22 mouse cellular contexts compared by ENCODE assay signal in the genomic region with DNA sequence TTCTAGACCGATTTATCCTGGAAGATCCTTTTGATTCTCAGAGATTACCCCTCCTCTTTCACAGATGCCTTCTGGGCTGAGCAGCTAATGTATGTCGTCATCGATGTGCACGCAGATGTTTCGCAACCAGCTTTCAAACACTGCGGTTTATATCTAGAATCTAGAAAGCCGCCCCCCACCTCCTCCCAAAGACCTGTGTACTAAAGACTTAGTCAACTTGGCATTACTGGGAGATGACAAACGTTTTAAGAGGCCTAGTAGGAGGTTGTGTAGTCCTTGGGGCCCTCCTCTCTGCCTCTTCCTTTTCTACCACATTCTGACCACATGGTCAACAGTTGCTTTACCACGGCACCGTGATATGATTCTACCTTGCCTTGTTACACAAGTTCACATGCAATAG. TPM values are rescaled to one million over a fixed set of nuclear protein-coding genes. Genes with fewer than 3 reads are reported as not detected.
DNase-seq lines count a peak whose midpoint lies in the region; ATAC-seq and TF ChIP-seq lines count a peak whose summit lies in the region.
"Had no signal": no experiment of that assay in that cellular context is flagged by ENCODE, and none has a peak within 500 bp of the region (broad histone marks: within the 10 kb centered on the region; RNA-seq: fewer than 3 reads in every experiment).

No protein-coding gene starts in this region.

- peaks cover 4% of the 10 kb centered on the region; the same call in 1 of the 2 replicates for H3K4me1 ChIP-seq in embryonic facial prominence, embryonic 14.5 days (ENCODE audit: control insufficient read depth, insufficient read depth, low read length)
- H3K4me1 ChIP-seq in embryonic facial prominence, embryonic 10.5 days = peaks cover 14% of the 10 kb centered on the region
- no peaks in the 10 kb centered on the region for H3K4me1 ChIP-seq in midbrain, embryonic 15.5 days
- no peaks in the 10 kb centered on the region for H3K4me1 ChIP-seq in hindbrain, postnatal 0 days (ENCODE audit: insufficient read depth, low read length)

- no peak for TF ChIP-seq CTCF in hindbrain, postnatal 0 days (IDR thresholded peaks at IDR 0.05; ENCODE audit: low read depth)

- peak; percentile 30 for DNase-seq in embryonic facial prominence, embryonic 14.5 days (ENCODE audit: low spot score)
- no peak for DNase-seq in embryonic facial prominence, embryonic 10.5 days (ENCODE audit: low spot score)
- peak; percentile 43 for DNase-seq in lung, postnatal 36 days
- no peak for DNase-seq in lung, postnatal 10 days
- no peak for DNase-seq in hindbrain, postnatal 0 days (ENCODE audit: low spot score)
- DNase-seq: adrenal gland, postnatal 10 days; cerebellum, adult 18-20 months; gastrocnemius, postnatal 25 days; kidney, adult 11 months; kidney, postnatal 10 days; spleen, adult 18-20 months had no signal

- no peak overlapping the region for H3K27ac ChIP-seq in embryonic facial prominence, embryonic 14.5 days (replicated peaks; ENCODE audit: low read depth, low read length)
- no peak overlapping the region for H3K27ac ChIP-seq in embryonic facial prominence, embryonic 10.5 days (replicated peaks)
- no peak overlapping the region for H3K27ac ChIP-seq in midbrain, embryonic 15.5 days
- H3K27ac ChIP-seq in hindbrain, postnatal 0 days = no peak overlapping the region
- H3K27ac ChIP-seq: embryonic facial prominence, embryonic 12.5 days; hindbrain, embryonic 15.5 days; layer of hippocampus, adult 2 months; limb, embryonic 10.5 days; liver, embryonic 15.5 days; neural tube, embryonic 13.5 days had no signal

- 83% methylated on average over 10 of the region's 10 CpGs for WGBS in embryonic facial prominence, embryonic 14.5 days
- WGBS in embryonic facial prominence, embryonic 10.5 days = 88% methylated on average over 10 of the region's 10 CpGs
- WGBS in midbrain, embryonic 15.5 days = 90% methylated on average over 10 of the region's 10 CpGs
- 84% methylated on average over 10 of the region's 10 CpGs for WGBS in hindbrain, postnatal 0 days

- no peaks in the 10 kb centered on the region for H3K36me3 ChIP-seq in embryonic facial prominence, embryonic 14.5 days (ENCODE audit: control insufficient read depth, insufficient read depth, low read length)
- no peaks in the 10 kb centered on the region for H3K36me3 ChIP-seq in embryonic facial prominence, embryonic 10.5 days (replicated peaks)
- H3K36me3 ChIP-seq in midbrain, embryonic 15.5 days (replicated peaks) = no peaks in the 10 kb centered on the region
- H3K36me3 ChIP-seq in hindbrain, postnatal 0 days (ENCODE audit: insufficient read depth, low read length) = no peaks in the 10 kb centered on the region
- H3K36me3 ChIP-seq: embryonic facial prominence, embryonic 12.5 days; hindbrain, embryonic 15.5 days; limb, embryonic 10.5 days; liver, embryonic 15.5 days; neural tube, embryonic 13.5 days had no signal

- H3K4me2 ChIP-seq in embryonic facial prominence, embryonic 14.5 days (ENCODE audit: low read depth, low read length) = no peak overlapping the region
- H3K4me2 ChIP-seq in midbrain, embryonic 15.5 days = no peak overlapping the region
- no peak overlapping the region for H3K4me2 ChIP-seq in hindbrain, postnatal 0 days (ENCODE audit: low read depth, low read length)
- H3K4me2 ChIP-seq: embryonic facial prominence, embryonic 12.5 days; heart, embryonic 11.5 days; hindbrain, embryonic 15.5 days; liver, embryonic 15.5 days; neural tube, embryonic 13.5 days had no signal

- H3K9ac ChIP-seq in embryonic facial prominence, embryonic 14.5 days (ENCODE audit: low read depth, low read length) = no peak overlapping the region
- no peak overlapping the region for H3K9ac ChIP-seq in midbrain, embryonic 15.5 days
- no peak overlapping the region for H3K9ac ChIP-seq in hindbrain, postnatal 0 days (replicated peaks; ENCODE audit: low read length)
- H3K9ac ChIP-seq: embryonic facial prominence, embryonic 12.5 days; hindbrain, embryonic 15.5 days; liver, embryonic 15.5 days; neural tube, embryonic 13.5 days had no signal

- H3K9me3 ChIP-seq in embryonic facial prominence, embryonic 14.5 days (ENCODE audit: control insufficient read depth, low read length) = no peaks in the 10 kb centered on the region
- no peaks in the 10 kb centered on the region for H3K9me3 ChIP-seq in embryonic facial prominence, embryonic 10.5 days
- no peaks in the 10 kb centered on the region for H3K9me3 ChIP-seq in midbrain, embryonic 15.5 days
- no peaks in the 10 kb centered on the region for H3K9me3 ChIP-seq in hindbrain, postnatal 0 days (ENCODE audit: low read length)
- H3K9me3 ChIP-seq: embryonic facial prominence, embryonic 12.5 days; hindbrain, embryonic 15.5 days; limb, embryonic 10.5 days; liver, embryonic 15.5 days; neural tube, embryonic 13.5 days had no signal

- H3K4me3 ChIP-seq in embryonic facial prominence, embryonic 14.5 days (ENCODE audit: low read depth, low read length) = no peak overlapping the region
- no peak overlapping the region for H3K4me3 ChIP-seq in embryonic facial prominence, embryonic 10.5 days
- H3K4me3 ChIP-seq in midbrain, embryonic 15.5 days = no peak overlapping the region
- H3K4me3 ChIP-seq in hindbrain, postnatal 0 days (ENCODE audit: low read length) = no peak overlapping the region
- H3K4me3 ChIP-seq: embryonic facial prominence, embryonic 12.5 days; hindbrain, embryonic 15.5 days; layer of hippocampus, adult 2 months; limb, embryonic 10.5 days; liver, embryonic 15.5 days; neural tube, embryonic 13.5 days had no signal

- no peaks in the 10 kb centered on the region for H3K27me3 ChIP-seq in embryonic facial prominence, embryonic 14.5 days (replicated peaks; ENCODE audit: control insufficient read depth, insufficient read depth, low read length)
- H3K27me3 ChIP-seq in embryonic facial prominence, embryonic 10.5 days (replicated peaks; ENCODE audit: low read depth, poor library complexity, severe bottlenecking) = no peaks in the 10 kb centered on the region; the same call in 1 of the 2 replicates
- no peaks in the 10 kb centered on the region for H3K27me3 ChIP-seq in midbrain, embryonic 15.5 days (replicated peaks)
- H3K27me3 ChIP-seq in hindbrain, postnatal 0 days (ENCODE audit: insufficient read depth, low read length) = no peaks in the 10 kb centered on the region
- H3K27me3 ChIP-seq: hindbrain, embryonic 15.5 days; liver, embryonic 15.5 days; neural tube, embryonic 13.5 days had no signal

- no peak for ATAC-seq in embryonic facial prominence, embryonic 14.5 days (ENCODE audit: low read depth)
- peak; percentile 76 for ATAC-seq in common myeloid progenitor, adult 5-6 weeks (replicated peaks; ENCODE audit: low read depth, poor library complexity, severe bottlenecking)
- peak; percentile 63 for ATAC-seq in monocyte, adult 5-6 weeks (replicated peaks; ENCODE audit: insufficient number of reproducible peaks, low FRiP score, low TSS enrichment, poor library complexity, severe bottlenecking)
- ATAC-seq in midbrain, embryonic 15.5 days (replicated peaks) = no peak
- no peak for ATAC-seq in hindbrain, postnatal 0 days

RNA-seq across cellular contexts. Expression of a gene that starts 29.8 kb away (rescaled TPM):
- 0.92 and 1.2 TPM in 2 replicates for polyA plus RNA-seq in embryonic facial prominence, embryonic 14.5 days (2014; fragmentation: Nextera tagmentation; extraction: Ambion mirVana)
- polyA plus RNA-seq in embryonic facial prominence, embryonic 10.5 days (2016; fragmentation: Nextera tagmentation; extraction: Ambion mirVana) = 0.33 and 0.49 TPM in 2 replicates
- not detected in 2 replicates for total RNA-seq in common myeloid progenitor, adult 5-6 weeks (2017)
- total RNA-seq in monocyte, adult 5-6 weeks (2017) = 0.68 TPM in 1 of 3 replicates, not detected in the others
- polyA plus RNA-seq in midbrain, embryonic 15.5 days (2015; fragmentation: Nextera tagmentation; extraction: Ambion mirVana) = 7.3 and 8.9 TPM in 2 replicates
- 16.5 and 25.5 TPM in 2 replicates for total RNA-seq in hindbrain, postnatal 0 days (2014; rRNA removed)
- polyA plus RNA-seq in hindbrain, postnatal 0 days (2015; fragmentation: Nextera tagmentation; extraction: Ambion mirVana) = 12.0 and 12.4 TPM in 2 replicates
- total RNA-seq: gastrocnemius, postnatal 25 days; megakaryocyte-erythroid progenitor cell, adult 5-6 weeks had no signal

Comparison
In these comparisons a context has a peak if more than half of its experiments do, and no peak if none do; other contexts are left out.
1. DNase-seq: peak in embryonic facial prominence, embryonic 14.5 days (single experiment) and lung, postnatal 36 days (single experiment); none in embryonic facial prominence, embryonic 10.5 days (single experiment), lung, postnatal 10 days (single experiment) and hindbrain, postnatal 0 days (single experiment).
2. ATAC-seq: peak in common myeloid progenitor, adult 5-6 weeks (single experiment) and monocyte, adult 5-6 weeks (single experiment); none in embryonic facial prominence, embryonic 14.5 days (single experiment), midbrain, embryonic 15.5 days (single experiment) and hindbrain, postnatal 0 days (single experiment).